14 mouse cellular contexts compared by ENCODE assay signal in the genomic region with DNA sequence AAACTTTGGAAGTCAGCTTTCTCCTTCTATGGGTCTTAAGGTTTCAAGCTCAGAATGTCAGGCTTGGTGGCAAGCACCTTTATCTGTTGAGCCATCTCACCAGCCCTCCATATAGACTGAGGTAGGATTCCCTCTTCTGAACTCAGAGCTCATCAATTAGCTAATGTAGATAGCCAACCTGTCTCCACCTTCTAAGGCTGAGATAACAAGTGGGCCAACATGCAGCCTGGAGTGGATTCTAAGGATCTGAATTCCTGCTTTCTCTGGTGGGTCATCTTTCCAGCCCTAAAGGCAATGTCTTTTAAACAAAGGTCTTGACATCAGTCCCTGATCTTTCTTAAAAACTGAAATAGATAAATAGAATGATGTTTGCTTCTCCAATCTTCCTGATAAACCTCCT.
"Had no signal": no experiment of that assay in that cellular context is flagged by ENCODE, and none has a peak within 500 bp of the region (broad histone marks: within the 10 kb centered on the region; RNA-seq: fewer than 3 reads in every experiment).

No protein-coding gene starts in this region.

- H3K27me3 ChIP-seq: limb, embryonic 13.5 days; liver, embryonic 12.5 days; liver, embryonic 15.5 days; lung, embryonic 15.5 days; megakaryocyte, embryonic 14.5 days; neural tube, embryonic 12.5 days had no signal

- DNase-seq: layer of hippocampus, postnatal 36 days; liver; thymus, adult 2 months; thymus, postnatal 14 days; thymus, postnatal 4 days had no signal

- H3K27ac ChIP-seq: limb, embryonic 13.5 days; liver, embryonic 12.5 days; liver, embryonic 15.5 days; lung, embryonic 15.5 days; midbrain, embryonic 10.5 days; neural tube, embryonic 12.5 days; stomach, postnatal 0 days had no signal

- H3K4me2 ChIP-seq: limb, embryonic 13.5 days; liver, embryonic 12.5 days; liver, embryonic 15.5 days; lung, embryonic 15.5 days; neural tube, embryonic 12.5 days had no signal

- H3K9me3 ChIP-seq: limb, embryonic 10.5 days; limb, embryonic 13.5 days; liver, embryonic 12.5 days; liver, embryonic 15.5 days; lung, embryonic 15.5 days; megakaryocyte, embryonic 14.5 days; midbrain, embryonic 10.5 days; neural tube, embryonic 12.5 days had no signal

- H3K9ac ChIP-seq: limb, embryonic 13.5 days; liver, embryonic 12.5 days; liver, embryonic 15.5 days; lung, embryonic 15.5 days; neural tube, embryonic 12.5 days had no signal

- H3K4me3 ChIP-seq: limb, embryonic 10.5 days; limb, embryonic 13.5 days; liver, embryonic 12.5 days; liver, embryonic 15.5 days; lung, embryonic 15.5 days; megakaryocyte, embryonic 14.5 days; midbrain, embryonic 10.5 days; neural tube, embryonic 12.5 days had no signal

- ATAC-seq: liver, embryonic 12.5 days had no signal

- H3K4me1 ChIP-seq: midbrain, embryonic 10.5 days; neural tube, embryonic 12.5 days had no signal
